Mouse (Mus musculus) cerebellum, adult 2 months (tissue): ENCODE measurements around the gene Tecpr1.

Experiments
- CTCF ChIP-seq: fragments of 200-500 bp; IDR thresholded peaks from 2 replicates; pipeline ENCODE4 v1.5.1; 2011; ENCODE audit warnings: low read depth, mild to moderate bottlenecking, control low read depth, low read length, moderate library complexity, borderline replicate concordance; ENCODE audit not compliant: insufficient read depth
- POLR2A ChIP-seq: fragments of 200-500 bp; IDR thresholded peaks from 2 replicates; pipeline ENCODE4 v1.6.1; 2011; ENCODE audit warnings: low read length, control low read depth, borderline replicate concordance; ENCODE audit not compliant: insufficient read depth

- TF ChIP-seq POLR2A (no peak), CTCF (no peak)
Observed at GRCm38 (mm10) chr5:144234222-144234621, 10.8 kb upstream of the Tecpr1 start.
